Mouse (Mus musculus): ENCODE results near the gene Usp33. TPM values are rescaled to one million over a fixed set of nuclear protein-coding genes. Genes with fewer than 3 reads are reported as not detected.
A peak's percentile ranks its signal among the peaks of the same experiment; 100 is the strongest.
"Not testable (repeated sequence)": the region's sequence is repeated elsewhere in the genome, so short reads cannot be mapped to it uniquely, and the experiment has no call there.

Gene Usp33
- total RNA-seq (2021): 10 to 100 TPM; 17.6 to 18.1 TPM
- long read RNA-seq, experiment 1, full-length matches to known transcripts: 12 of 22 reads
- long read RNA-seq, experiment 1, partial matches to known transcripts: 7 of 22 reads
- long read RNA-seq, experiment 1, other reads (novel, unspliced or antisense): 3 of 22 reads
- long read RNA-seq, experiment 2, full-length matches to known transcripts: 10 of 20 reads
- long read RNA-seq, experiment 2, partial matches to known transcripts: 4 of 20 reads
- long read RNA-seq, experiment 2, other reads (novel, unspliced or antisense): 6 of 20 reads

GRCm38 (mm10) chr3:152345732-152346632, at the start of gene Usp33:
Gene Usp33, plus strand, starts transcription at chr3:152346478.
- DNase-seq (ENCODE audit: low spot score): peak; percentile 94

GRCm38 (mm10) chr3:152300376-152301337, 45.6 kb upstream of the Usp33 start:
- no peak for DNase-seq (ENCODE audit: low spot score)

GRCm38 (mm10) chr3:152302991-152303390, 43.3 kb upstream of the Usp33 start:
- DNase-seq (ENCODE audit: low spot score): no peak

- DNase-seq (ENCODE audit: low spot score): peak; percentile 85
Measured at GRCm38 (mm10) chr3:152304093-152304815, 42.0 kb upstream of the Usp33 start.

GRCm38 (mm10) chr3:152305080-152305479, 41.2 kb upstream of the Usp33 start:
- DNase-seq (ENCODE audit: low spot score): peak; percentile 72

GRCm38 (mm10) chr3:152305971-152306370, 40.3 kb upstream of the Usp33 start:
- DNase-seq (ENCODE audit: low spot score): peak; percentile 78

GRCm38 (mm10) chr3:152308485-152309249, 37.6 kb upstream of the Usp33 start:
- DNase-seq (ENCODE audit: low spot score): peak; percentile 46

- no peak for DNase-seq (ENCODE audit: low spot score)
Measured at GRCm38 (mm10) chr3:152309250-152309645, 37.0 kb upstream of the Usp33 start.

- not testable (repeated sequence) for DNase-seq (ENCODE audit: low spot score)
Measured at GRCm38 (mm10) chr3:152314666-152315065, 31.6 kb upstream of the Usp33 start.

GRCm38 (mm10) chr3:152315613-152316012, 30.7 kb upstream of the Usp33 start:
- DNase-seq (ENCODE audit: low spot score): peak; percentile 88

GRCm38 (mm10) chr3:152316447-152317173, 29.7 kb upstream of the Usp33 start:
- DNase-seq (ENCODE audit: low spot score): not testable (repeated sequence)

- peak; percentile 14 for DNase-seq (ENCODE audit: low spot score)
Measured at GRCm38 (mm10) chr3:152320972-152321645, 25.2 kb upstream of the Usp33 start.

- no peak for DNase-seq (ENCODE audit: low spot score)
Measured at GRCm38 (mm10) chr3:152321765-152322547, 24.3 kb upstream of the Usp33 start.

GRCm38 (mm10) chr3:152332104-152332503, 14.2 kb upstream of the Usp33 start:
- no peak for DNase-seq (ENCODE audit: low spot score)

- no peak for DNase-seq (ENCODE audit: low spot score)
Measured at GRCm38 (mm10) chr3:152332545-152333300, 13.6 kb upstream of the Usp33 start.

GRCm38 (mm10) chr3:152333641-152334040, 12.6 kb upstream of the Usp33 start:
- DNase-seq (ENCODE audit: low spot score): no peak

- DNase-seq (ENCODE audit: low spot score): no peak
Measured at GRCm38 (mm10) chr3:152336085-152336484, 10.2 kb upstream of the Usp33 start.
